Mouse (Mus musculus) yolk sac, embryonic 10.5 days (tissue): ENCODE measurements around the gene Cenpp.

Source experiments
- DNase-seq: peaks from one replicate; pipeline ENCODE4 v3.0.0-alpha.2; 2017; ENCODE audit warnings: low spot score

Cenpp gene

GRCm38 (mm10) chr13:49460692-49461414 is 191.7 kb downstream of the Cenpp start:
- no peak for DNase-seq

- no peak for DNase-seq
Observed at GRCm38 (mm10) chr13:49460276-49460675, 192.3 kb downstream of the Cenpp start.

- DNase-seq = peak; percentile 66
Observed at GRCm38 (mm10) chr13:49449318-49449749, 203.3 kb downstream of the Cenpp start.

GRCm38 (mm10) chr13:49444451-49444850 is 208.1 kb downstream of the Cenpp start:
- no peak for DNase-seq

- DNase-seq = no peak
Observed at GRCm38 (mm10) chr13:49436170-49436569, 216.4 kb downstream of the Cenpp start.

- no peak for DNase-seq
Observed at GRCm38 (mm10) chr13:49435745-49436144, 216.8 kb downstream of the Cenpp start.

GRCm38 (mm10) chr13:49433268-49434029 is 219.1 kb downstream of the Cenpp start:
- no peak for DNase-seq

- DNase-seq = peak; percentile 74
Observed at GRCm38 (mm10) chr13:49430529-49430928, 222.1 kb downstream of the Cenpp start.

GRCm38 (mm10) chr13:49428042-49428675 is 224.4 kb downstream of the Cenpp start:
- DNase-seq = no peak

- no peak for DNase-seq
Observed at GRCm38 (mm10) chr13:49426736-49427135, 225.8 kb downstream of the Cenpp start.

GRCm38 (mm10) chr13:49421959-49422358 is 230.6 kb downstream of the Cenpp start:
- DNase-seq = no peak

GRCm38 (mm10) chr13:49421606-49421917 is 231.0 kb downstream of the Cenpp start:
- peak; percentile 51 for DNase-seq

- DNase-seq = peak; percentile 99
Observed at GRCm38 (mm10) chr13:49420754-49421605, 231.6 kb downstream of the Cenpp start, which contains the start of gene Ippk. Gene Ippk (plus strand): TSS chr13:49421249.
